Mouse (Mus musculus): ENCODE data around the gene Elp5. TPM values are rescaled to one million over a fixed set of nuclear protein-coding genes. Genes with fewer than 3 reads are reported as not detected.

Elp5 gene
- total RNA-seq (2017), result 41.2 and 47.0 TPM in 2 replicates

DNA sequence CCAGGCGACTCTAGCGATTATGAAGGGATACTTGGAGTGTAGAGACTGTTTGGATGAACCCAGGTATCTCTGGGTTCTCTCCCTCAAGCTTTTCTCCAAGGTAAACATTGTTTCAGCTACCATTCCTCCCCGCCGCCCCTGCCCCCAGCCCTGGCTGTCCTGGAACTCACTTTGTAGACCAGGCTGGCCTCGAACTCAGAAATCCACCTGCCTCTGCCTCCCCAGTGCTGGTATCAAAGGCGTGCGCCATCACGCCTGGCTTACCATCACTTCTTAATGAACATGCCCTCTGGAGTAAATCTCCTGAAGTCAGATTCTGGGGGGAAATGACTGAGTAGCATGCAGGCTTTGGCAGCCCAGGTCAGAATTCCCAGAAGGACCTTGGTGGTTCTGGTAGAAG, at the start of gene Elp5:
Elp5 (minus strand) TSS at position 293 of the 400 bp plus-strand sequence.
- no peak for ATAC-seq (replicated peaks; ENCODE audit: low read depth, poor library complexity, severe bottlenecking)

- ATAC-seq (replicated peaks; ENCODE audit: low read depth, poor library complexity, severe bottlenecking), result no peak
Measured at GRCm38 (mm10) chr11:70031321-70031670, 49.0 kb upstream of the Elp5 start.

DNA sequence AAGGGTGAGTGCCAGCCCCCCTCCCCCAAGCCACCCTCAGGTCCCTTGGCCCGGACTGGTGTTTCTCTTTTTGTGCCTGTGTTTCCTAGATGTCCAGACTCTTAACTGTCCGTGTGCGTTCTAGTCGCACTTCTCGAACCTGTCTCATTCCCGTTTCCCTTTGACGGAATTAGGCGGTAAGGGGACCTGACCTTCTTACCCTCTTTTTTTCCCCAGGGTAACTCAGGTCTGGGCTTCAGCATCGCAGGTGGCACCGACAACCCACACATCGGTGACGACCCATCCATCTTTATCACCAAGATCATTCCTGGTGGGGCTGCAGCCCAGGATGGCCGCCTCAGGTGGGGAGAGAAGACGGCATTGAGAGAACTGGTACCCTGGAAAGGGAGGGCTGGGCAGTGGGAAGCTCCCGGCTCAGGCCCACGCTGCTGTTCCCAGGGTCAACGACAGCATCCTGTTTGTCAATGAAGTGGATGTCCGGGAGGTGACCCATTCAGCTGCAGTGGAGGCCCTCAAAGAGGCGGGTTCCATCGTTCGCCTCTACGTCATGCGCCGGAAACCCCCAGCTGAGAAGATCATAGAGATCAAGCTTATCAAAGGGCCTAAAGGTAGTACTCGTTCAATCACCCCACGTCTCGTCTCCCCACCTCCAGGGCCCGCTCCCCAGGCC, 48.5 kb upstream of the Elp5 start:
- ATAC-seq (replicated peaks; ENCODE audit: low read depth, poor library complexity, severe bottlenecking), result no peak

- ATAC-seq (replicated peaks; ENCODE audit: low read depth, poor library complexity, severe bottlenecking), result no peak
Measured at GRCm38 (mm10) chr11:70029829-70030550, 47.7 kb upstream of the Elp5 start.

- ATAC-seq (replicated peaks; ENCODE audit: low read depth, poor library complexity, severe bottlenecking), result peak; percentile 76
Measured at GRCm38 (mm10) chr11:70029130-70029801, 46.9 kb upstream of the Elp5 start.

DNA sequence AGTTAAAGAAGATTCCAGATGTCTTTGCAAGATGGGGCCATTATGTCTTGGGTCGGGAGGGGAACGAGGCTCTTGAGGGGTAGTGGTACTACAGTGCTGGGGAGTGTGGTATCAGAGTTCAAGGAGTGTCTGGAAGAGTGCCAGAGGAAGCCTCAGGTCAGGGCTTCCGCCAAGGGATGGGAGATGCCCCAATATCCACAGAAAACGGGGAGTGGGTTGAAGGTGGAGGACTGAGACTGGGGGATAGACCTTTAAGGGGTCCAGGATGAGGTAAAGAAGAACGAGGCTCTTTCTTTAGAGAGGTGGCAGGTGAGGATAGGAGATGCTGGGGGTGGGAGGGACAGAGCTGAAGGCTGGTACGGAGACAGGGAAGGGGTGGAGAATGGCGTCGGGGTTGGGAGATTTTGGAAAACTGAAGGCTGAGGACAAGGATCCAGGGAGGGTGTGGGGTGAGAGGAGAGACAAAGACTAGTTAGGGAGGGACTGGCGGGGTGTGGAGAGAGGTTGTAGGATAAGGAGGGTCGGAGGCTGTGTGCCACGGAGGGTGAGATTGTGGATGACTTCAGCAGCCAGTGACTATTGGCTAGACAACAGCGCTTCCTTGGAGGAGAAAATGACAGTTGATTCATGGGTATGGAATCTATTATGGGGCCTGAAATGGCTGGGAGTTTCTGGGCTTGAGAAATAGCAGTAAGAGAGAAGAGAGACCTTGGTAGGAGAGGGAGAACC, 46.2 kb upstream of the Elp5 start:
- ATAC-seq (replicated peaks; ENCODE audit: low read depth, poor library complexity, severe bottlenecking), result peak; percentile 30

GRCm38 (mm10) chr11:70027397-70027796, 45.1 kb upstream of the Elp5 start:
- ATAC-seq (replicated peaks; ENCODE audit: low read depth, poor library complexity, severe bottlenecking), result no peak

DNA sequence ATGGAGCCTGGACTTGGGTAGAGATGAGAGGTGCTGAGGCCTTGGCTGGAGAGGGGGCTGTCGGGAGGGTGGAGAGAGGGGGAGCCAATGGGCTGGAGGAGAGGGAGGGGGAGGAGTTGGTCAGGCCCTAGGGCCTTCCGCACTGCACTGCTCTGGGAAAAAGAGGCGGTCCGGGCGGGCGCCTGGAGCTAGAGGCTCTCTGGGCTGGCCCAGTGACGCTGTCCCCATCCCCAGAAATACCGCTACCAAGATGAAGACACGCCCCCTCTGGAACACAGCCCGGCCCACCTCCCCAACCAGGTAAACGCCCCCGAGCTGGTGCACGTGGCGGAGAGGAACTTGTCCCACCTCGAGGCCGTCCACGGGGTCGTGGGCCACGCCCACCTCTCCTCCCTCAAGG, 44.4 kb upstream of the Elp5 start:
- ATAC-seq (replicated peaks; ENCODE audit: low read depth, poor library complexity, severe bottlenecking), result no peak

GRCm38 (mm10) chr11:70024151-70024514, 41.8 kb upstream of the Elp5 start:
- ATAC-seq (replicated peaks; ENCODE audit: low read depth, poor library complexity, severe bottlenecking), result no peak

- ATAC-seq (replicated peaks; ENCODE audit: low read depth, poor library complexity, severe bottlenecking), result no peak
Measured at GRCm38 (mm10) chr11:70023481-70024150, 41.3 kb upstream of the Elp5 start.

- ATAC-seq (replicated peaks; ENCODE audit: low read depth, poor library complexity, severe bottlenecking), result peak; percentile 79
Measured at GRCm38 (mm10) chr11:70021264-70022132, 39.2 kb upstream of the Elp5 start.

DNA sequence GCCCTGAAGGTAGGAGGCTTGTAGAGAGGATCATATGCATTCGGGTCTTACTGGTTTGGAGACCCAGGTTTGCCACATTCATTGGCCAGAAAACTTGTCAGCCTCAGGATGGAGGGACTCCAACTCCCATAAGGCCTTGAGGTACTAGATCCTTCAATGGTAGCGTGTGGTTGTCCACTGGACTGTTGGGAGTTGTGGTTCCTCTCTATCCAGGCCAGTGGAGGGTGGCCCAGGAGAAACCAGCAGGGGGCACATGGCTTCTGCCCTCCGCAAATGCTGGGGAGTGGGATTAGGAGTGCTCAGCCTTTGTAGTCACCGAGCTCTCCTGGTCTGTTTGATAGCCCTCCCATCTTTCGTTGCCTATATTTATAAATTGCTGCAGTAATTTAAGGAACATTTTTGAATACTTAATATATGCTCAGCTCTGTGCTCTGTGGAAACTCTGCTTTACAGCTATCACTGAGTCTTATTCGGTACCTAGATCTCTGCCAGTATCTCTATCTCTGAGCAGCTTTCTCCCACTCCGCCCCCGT, 38.5 kb upstream of the Elp5 start:
- peak; percentile 75 for ATAC-seq (replicated peaks; ENCODE audit: low read depth, poor library complexity, severe bottlenecking)

DNA sequence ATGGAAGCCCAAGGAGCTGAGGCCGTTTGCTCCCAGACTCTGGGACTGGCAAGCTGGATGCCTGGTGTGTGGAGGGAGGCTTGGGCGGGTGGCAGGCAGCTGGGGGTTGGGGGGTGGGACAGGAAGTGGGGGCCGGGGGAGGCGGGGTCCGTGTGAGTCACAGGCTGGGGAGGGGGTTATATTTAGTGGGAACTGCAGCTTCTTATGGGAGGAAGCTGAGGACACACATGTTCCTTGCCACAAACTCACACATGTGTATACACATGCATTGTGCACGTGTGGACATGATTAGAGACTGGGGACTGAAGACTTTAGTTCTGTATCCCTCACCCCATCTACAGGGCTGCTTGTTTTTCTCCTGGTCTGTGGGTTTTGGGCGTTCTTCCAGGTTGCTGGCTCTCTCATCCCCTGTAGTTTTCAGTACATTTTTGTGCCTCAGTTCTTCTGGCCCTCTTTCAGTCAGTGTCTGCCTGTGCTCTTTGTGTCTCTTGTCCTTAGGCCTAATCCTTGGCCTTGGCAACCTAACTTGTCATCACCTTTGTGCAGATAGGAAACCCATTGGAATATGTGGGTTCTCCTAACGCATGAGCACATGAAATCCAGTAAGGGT, 37.8 kb upstream of the Elp5 start:
- no peak for ATAC-seq (replicated peaks; ENCODE audit: low read depth, poor library complexity, severe bottlenecking)

GRCm38 (mm10) chr11:70019495-70020021, 37.2 kb upstream of the Elp5 start:
- ATAC-seq (replicated peaks; ENCODE audit: low read depth, poor library complexity, severe bottlenecking), result no peak

DNA sequence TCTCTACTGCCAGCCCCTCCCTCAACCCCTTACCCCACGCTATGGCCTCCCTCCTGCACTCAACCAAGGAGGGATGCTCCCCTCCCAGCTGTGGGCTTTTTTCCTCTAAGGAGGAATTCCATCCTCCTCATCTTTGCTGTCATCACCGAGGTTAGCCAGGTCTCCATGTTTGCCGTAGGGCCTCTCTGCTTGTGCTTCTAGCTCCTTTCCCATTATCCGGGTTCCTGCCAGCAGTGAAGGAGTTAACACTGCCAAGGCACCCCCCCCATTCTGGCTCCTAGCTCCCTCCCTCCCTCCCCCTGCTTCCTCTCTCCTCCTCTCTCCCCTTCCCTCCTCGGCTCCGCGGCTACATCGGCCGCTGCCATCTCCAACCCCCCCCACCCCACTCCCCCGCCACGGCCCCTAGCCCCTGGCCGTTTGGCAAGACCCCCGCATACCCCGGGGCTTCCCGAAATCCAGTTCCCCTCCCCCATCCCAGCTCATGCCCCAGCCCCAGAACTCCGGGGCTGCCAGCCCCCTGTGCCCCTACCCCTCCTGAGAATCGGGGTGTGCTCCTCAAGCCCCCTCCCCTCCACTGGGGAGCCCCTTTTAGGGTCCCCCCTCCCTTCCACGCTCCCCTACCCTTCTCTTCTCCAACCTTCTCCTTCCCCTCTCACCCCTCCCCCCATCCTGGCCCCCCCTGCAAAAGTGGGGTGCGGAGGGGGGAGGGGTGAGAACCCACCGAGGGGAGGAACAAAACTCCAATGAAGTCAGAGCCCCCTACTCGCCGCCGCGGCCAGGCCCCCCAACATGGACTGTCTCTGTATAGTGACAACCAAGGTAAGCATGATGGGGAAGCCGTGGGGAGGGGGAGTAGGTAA, 36.0 kb upstream of the Elp5 start:
- ATAC-seq (replicated peaks; ENCODE audit: low read depth, poor library complexity, severe bottlenecking), result no peak

GRCm38 (mm10) chr11:70017199-70017767, 35.0 kb upstream of the Elp5 start:
- no peak for ATAC-seq (replicated peaks; ENCODE audit: low read depth, poor library complexity, severe bottlenecking)

- no peak for ATAC-seq (replicated peaks; ENCODE audit: low read depth, poor library complexity, severe bottlenecking)
Measured at GRCm38 (mm10) chr11:70016669-70017068, 34.4 kb upstream of the Elp5 start, which contains the start of gene Dlg4. Gene Dlg4, plus strand, starts transcription at chr11:70016942.

Measured in common myeloid progenitor, adult 5-6 weeks (primary cell).